ENCODE assay signal across 7 mouse cellular contexts in genomic region chr6:125131302-125132156, GRCm38 (mm10). TPM values are rescaled to one million over a fixed set of nuclear protein-coding genes. Genes with fewer than 3 reads are reported as not detected.
DNase-seq lines count a peak whose midpoint lies in the region; ATAC-seq and TF ChIP-seq lines count a peak whose summit lies in the region.

Gene Nop2, plus strand, starts transcription at chr6:125131909.

- H3K36me3 ChIP-seq in intestine, embryonic 14.5 days (ENCODE audit: control insufficient read depth, insufficient read depth, low read length) = peaks cover 73% of the 10 kb centered on the region
- H3K36me3 ChIP-seq in midbrain, embryonic 12.5 days = peaks cover 69% of the 10 kb centered on the region
- H3K36me3 ChIP-seq in small intestine, adult 2 months (ENCODE audit: control insufficient read depth, insufficient read depth, low read length) = peaks cover 32% of the 10 kb centered on the region

- 0 out of 2 replicates have a peak, but pooled peaks cover 2% of the 10 kb centered on the region for H3K4me1 ChIP-seq in intestine, embryonic 14.5 days (replicated peaks; ENCODE audit: control insufficient read depth, insufficient read depth, low read length)
- peaks cover 18% of the 10 kb centered on the region for H3K4me1 ChIP-seq in midbrain, embryonic 12.5 days
- no peaks in the 10 kb centered on the region; the same call in 1 of the 2 replicates for H3K4me1 ChIP-seq in small intestine, adult 2 months (ENCODE audit: control insufficient read depth, insufficient read depth, insufficient read length, low read length)

- no peaks in the 10 kb centered on the region for H3K27me3 ChIP-seq in intestine, embryonic 14.5 days (replicated peaks; ENCODE audit: control insufficient read depth, insufficient read depth, low read length)
- no peaks in the 10 kb centered on the region for H3K27me3 ChIP-seq in midbrain, embryonic 12.5 days
- no peaks in the 10 kb centered on the region for H3K27me3 ChIP-seq in small intestine, adult 2 months (ENCODE audit: control insufficient read depth, insufficient read depth, low read length)

- peak within 1 kb of the TSS; percentile 81 for H3K27ac ChIP-seq in intestine, embryonic 14.5 days (ENCODE audit: low read depth)
- peak within 1 kb of the TSS; percentile 88 for H3K27ac ChIP-seq in midbrain, embryonic 12.5 days (replicated peaks)
- H3K27ac ChIP-seq in small intestine, adult 2 months (ENCODE audit: insufficient read depth, low read depth, low read length) = peak within 1 kb of the TSS; percentile 96

- TF ChIP-seq CTCF in small intestine, adult 2 months (IDR thresholded peaks at IDR 0.05; ENCODE audit: extremely low read depth, insufficient read length, insufficient replicate concordance, low read depth, low read length) = no peak

- peak; percentile 94 for ATAC-seq in intestine, embryonic 14.5 days (replicated peaks; ENCODE audit: low FRiP score, low TSS enrichment, low read depth)
- peak; percentile 95 for ATAC-seq in midbrain, embryonic 12.5 days (ENCODE audit: low FRiP score, low read depth)

- peak; percentile 54 for TF ChIP-seq POLR2A in small intestine, adult 2 months (IDR thresholded peaks at IDR 0.05; ENCODE audit: low read depth, low read length)

- WGBS in intestine, embryonic 14.5 days = under 1% methylated on average over 66 of the region's 66 CpGs
- WGBS in midbrain, embryonic 12.5 days = under 1% methylated on average over 66 of the region's 66 CpGs
- under 1% methylated on average over 65 of the region's 66 CpGs for WGBS in small intestine, adult 2 months

- H3K9me3 ChIP-seq in intestine, embryonic 14.5 days (ENCODE audit: control insufficient read depth, low read length) = no peaks in the 10 kb centered on the region
- H3K9me3 ChIP-seq in midbrain, embryonic 12.5 days = no peaks in the 10 kb centered on the region

- intact Hi-C loops in left cerebral cortex, postnatal 4 days (cut with DNase I) = no loop called here

- H3K4me2 ChIP-seq in intestine, embryonic 14.5 days (ENCODE audit: low read length) = peak within 1 kb of the TSS; percentile 89
- H3K4me2 ChIP-seq in midbrain, embryonic 12.5 days (replicated peaks) = peak within 1 kb of the TSS; percentile 88

- DNase-seq in adrenal gland, adult 18-20 months (ENCODE audit: low spot score in 2 of 2) = peak; percentile 79 to 85
- peak; percentile 98 for DNase-seq in embryo, embryonic 10.5 days (ENCODE audit: low spot score)
- DNase-seq in gastrocnemius, postnatal 25 days = peak; percentile 82
- DNase-seq in intestine, embryonic 14.5 days (ENCODE audit: low spot score) = peak; percentile 95
- DNase-seq in left cerebral cortex, postnatal 4 days = peak; percentile 90

- H3K4me3 ChIP-seq in intestine, embryonic 14.5 days (ENCODE audit: low read depth, low read length) = peak within 1 kb of the TSS; percentile 95
- H3K4me3 ChIP-seq in midbrain, embryonic 12.5 days = peak within 1 kb of the TSS; percentile 90
- H3K4me3 ChIP-seq in small intestine, adult 2 months (ENCODE audit: low read depth, low read length) = peak within 1 kb of the TSS; percentile 77

- peak within 1 kb of the TSS; percentile 64 for H3K9ac ChIP-seq in intestine, embryonic 14.5 days (ENCODE audit: low read length)
- peak within 1 kb of the TSS; percentile 85 for H3K9ac ChIP-seq in midbrain, embryonic 12.5 days (replicated peaks)

RNA-seq across cellular contexts. Expression of gene Nop2, which starts in this region (rescaled TPM):
- total RNA-seq in adrenal gland, adult 18-20 months (2021) = 10 to 100 TPM; 51.6 to 61.3 TPM
- total RNA-seq in gastrocnemius, postnatal 25 days (2021) = 10 to 100 TPM; 14.6 to 18.6 TPM
- 72.1 and 75.2 TPM in 2 replicates for polyA plus RNA-seq in intestine, embryonic 14.5 days (2014; fragmentation: Nextera tagmentation; extraction: Ambion mirVana)
- total RNA-seq in left cerebral cortex, postnatal 4 days (2021) = 10 to 100 TPM; 43.0 to 44.5 TPM
- polyA plus RNA-seq in midbrain, embryonic 12.5 days (2016; fragmentation: Nextera tagmentation; extraction: Ambion mirVana) = 54.1 and 56.4 TPM in 2 replicates
- 6.5 and 7.8 TPM in 2 replicates for polyA plus RNA-seq in small intestine, adult 2 months (2012; rRNA removed)

Comparison
In these comparisons a context has a peak if more than half of its experiments do, and no peak if none do; other contexts are left out.
1. Peak in every context shown above with its lines: DNase-seq, ATAC-seq, H3K4me3 ChIP-seq and H3K27ac ChIP-seq.